Mouse (Mus musculus): Measurements from ENCODE around the gene Ginm1. TPM values are rescaled to one million over a fixed set of nuclear protein-coding genes. Genes with fewer than 3 reads are reported as not detected.
A peak's percentile ranks its signal among the peaks of the same experiment; 100 is the strongest.
"Not testable (repeated sequence)": the region's sequence is repeated elsewhere in the genome, so short reads cannot be mapped to it uniquely, and the experiment has no call there.

The Ginm1 gene
- polyA plus RNA-seq, 1 experiment from 2014 or later: 56.9 TPM

GRCm38 (mm10) chr10:7745528-7745927 lies 47.1 kb downstream of the Ginm1 start:
- H3K36me3 ChIP-seq: peaks cover 60% of the 10 kb centered on the region
- ATAC-seq (ENCODE audit: low FRiP score, low read depth); H3K27ac ChIP-seq (replicated peaks); H3K9me3 ChIP-seq; H3K4me3 ChIP-seq; H3K4me2 ChIP-seq (replicated peaks); H3K27me3 ChIP-seq; H3K4me1 ChIP-seq; H3K9ac ChIP-seq (replicated peaks): not testable (repeated sequence)
- WGBS: 96% methylated on average over 6 of the region's 6 CpGs

- WGBS: 92% methylated on average over 3 of the region's 3 CpGs
- H3K9ac ChIP-seq (replicated peaks): no peak overlapping the region
- H3K27me3 ChIP-seq: no peaks in the 10 kb centered on the region
- H3K4me1 ChIP-seq: no peaks in the 10 kb centered on the region
- H3K9me3 ChIP-seq: no peaks in the 10 kb centered on the region
- H3K27ac ChIP-seq (replicated peaks): no peak overlapping the region
- no peak overlapping the region for H3K4me3 ChIP-seq
- no peak overlapping the region for H3K4me2 ChIP-seq (replicated peaks)
- peaks cover 11% of the 10 kb centered on the region for H3K36me3 ChIP-seq
- no peak for ATAC-seq (ENCODE audit: low FRiP score, low read depth)
These were observed 54.7 kb downstream of the Ginm1 start for GRCm38 (mm10) chr10:7737914-7738313.

GRCm38 (mm10) chr10:7737122-7737521 lies 55.5 kb downstream of the Ginm1 start:
- Histone ChIP-seq H3K4me1 (no peaks in the 10 kb centered on the region), H3K4me3 (no peak overlapping the region), H3K9ac (replicated peaks) (no peak overlapping the region), H3K27ac (replicated peaks) (no peak overlapping the region), H3K9me3 (no peaks in the 10 kb centered on the region), H3K27me3 (no peaks in the 10 kb centered on the region), H3K4me2 (replicated peaks) (no peak overlapping the region), H3K36me3 (peaks cover 8% of the 10 kb centered on the region; the same call in 1 of the 2 replicates)
- ATAC-seq (ENCODE audit: low FRiP score, low read depth): no peak

- Histone ChIP-seq H3K4me3 (no peak overlapping the region), H3K27ac (replicated peaks) (no peak overlapping the region), H3K4me2 (replicated peaks) (no peak overlapping the region), H3K4me1 (peaks cover 15% of the 10 kb centered on the region), H3K9me3 (no peaks in the 10 kb centered on the region), H3K27me3 (no peaks in the 10 kb centered on the region), H3K36me3 (no peaks in the 10 kb centered on the region), H3K9ac (replicated peaks) (0 out of 2 replicates have a peak overlapping the region, but pooled peaks have one; percentile 1)
- no peak for ATAC-seq (ENCODE audit: low FRiP score, low read depth)
These were observed 61.0 kb downstream of the Ginm1 start for GRCm38 (mm10) chr10:7731582-7731981.

- Histone ChIP-seq H3K4me2 (replicated peaks) (peak overlapping the region; percentile 88), H3K4me3 (peak overlapping the region; percentile 92), H3K27ac (replicated peaks) (no peak overlapping the region), H3K27me3 (no peaks in the 10 kb centered on the region), H3K36me3 (no peaks in the 10 kb centered on the region), H3K9me3 (no peaks in the 10 kb centered on the region), H3K4me1 (peaks cover 17% of the 10 kb centered on the region), H3K9ac (replicated peaks) (peak overlapping the region; percentile 84)
- no peak for ATAC-seq (ENCODE audit: low FRiP score, low read depth)
- WGBS: 34% methylated on average over 3 of the region's 3 CpGs
These were observed 65.6 kb downstream of the Ginm1 start for GRCm38 (mm10) chr10:7727011-7727410.

- no peaks in the 10 kb centered on the region for H3K36me3 ChIP-seq
- no peaks in the 10 kb centered on the region for H3K27me3 ChIP-seq
- ATAC-seq (ENCODE audit: low FRiP score, low read depth): no peak
- H3K9me3 ChIP-seq: no peaks in the 10 kb centered on the region
- peak overlapping the region; percentile 84 for H3K9ac ChIP-seq (replicated peaks)
- 0 out of 2 replicates have a peak overlapping the region, but pooled peaks have one; percentile 68 for H3K27ac ChIP-seq (replicated peaks)
- H3K4me2 ChIP-seq (replicated peaks): peak overlapping the region; percentile 88
- peaks cover 13% of the 10 kb centered on the region for H3K4me1 ChIP-seq
- H3K4me3 ChIP-seq: peak overlapping the region; percentile 92
- under 1% methylated on average over 8 of the region's 8 CpGs for WGBS
These were observed 66.2 kb downstream of the Ginm1 start for GRCm38 (mm10) chr10:7726501-7726812.

- Histone ChIP-seq H3K4me2 (replicated peaks) (peak within 1 kb of the TSS; percentile 88), H3K36me3 (no peaks in the 10 kb centered on the region), H3K9ac (replicated peaks) (peak within 1 kb of the TSS; percentile 84), H3K27ac (replicated peaks) (peak within 1 kb of the TSS; percentile 68), H3K4me3 (peak within 1 kb of the TSS; percentile 92), H3K9me3 (no peaks in the 10 kb centered on the region), H3K4me1 (peaks cover 13% of the 10 kb centered on the region), H3K27me3 (no peaks in the 10 kb centered on the region)
- under 1% methylated on average over 49 of the region's 49 CpGs for WGBS
- peak; percentile 99 for ATAC-seq (ENCODE audit: low FRiP score, low read depth)
These were observed 66.7 kb downstream of the Ginm1 start, which contains the start of gene Katna1 for GRCm38 (mm10) chr10:7725751-7726500. Gene Katna1, plus strand, starts transcription at chr10:7726000.

Small RNA genes within 50 kb of the gene (microRNA-seq; reads per million reads assigned to microRNA genes)
- gene Mir5104: 2.8 reads per million, percentile 6 among the genes with 10 or more reads in this experiment

Other genes with a start within 250 kb of the Ginm1 start
- 20.9 and 25.8 TPM in 2 replicates for gene Lrp11, start 203.0 kb downstream of the Ginm1 start, polyA plus RNA-seq (2016; fragmentation: Nextera tagmentation; extraction: Ambion mirVana)
- gene Nup43, start 125.3 kb downstream of the Ginm1 start, polyA plus RNA-seq (2016; fragmentation: Nextera tagmentation; extraction: Ambion mirVana): 49.8 and 51.6 TPM in 2 replicates
- 137 and 144 TPM in 2 replicates for gene Pcmt1, start 111.7 kb downstream of the Ginm1 start, polyA plus RNA-seq (2016; fragmentation: Nextera tagmentation; extraction: Ambion mirVana)
- gene Lats1, start 111.6 kb downstream of the Ginm1 start, polyA plus RNA-seq (2016; fragmentation: Nextera tagmentation; extraction: Ambion mirVana): 16.0 and 18.2 TPM in 2 replicates
- 51.5 and 56.5 TPM in 2 replicates for gene Katna1, start 66.8 kb downstream of the Ginm1 start, polyA plus RNA-seq (2016; fragmentation: Nextera tagmentation; extraction: Ambion mirVana)
- 49.7 and 50.4 TPM in 2 replicates for gene Ppil4, start 67 bp upstream of the Ginm1 start, polyA plus RNA-seq (2016; fragmentation: Nextera tagmentation; extraction: Ambion mirVana)
- 0.08 and 0.09 TPM in 2 replicates for gene Zc3h12d, start 39.6 kb upstream of the Ginm1 start, polyA plus RNA-seq (2016; fragmentation: Nextera tagmentation; extraction: Ambion mirVana)
- gene Tab2, start 163.4 kb upstream of the Ginm1 start, polyA plus RNA-seq (2016; fragmentation: Nextera tagmentation; extraction: Ambion mirVana): 20.2 and 21.5 TPM in 2 replicates